Mouse (Mus musculus) cerebral cortex, adult 2 months (tissue): ENCODE measurements around the gene Mut.

Source experiments
- WGBS: fragments of 180-500 bp; shearing (Covaris S2); methylation state at CpG from one replicate; pipeline ENCODE4 v1.1.7; 2018; 5-methylcytosine and 5-hydroxymethylcytosine counted together

The Mut gene

GRCm38 (mm10) chr17:40934420-40935231 lies at the start of gene Mut, which contains the start of gene Cenpq:
Gene Mut, plus strand, starts transcription at chr17:40934685.
Gene Cenpq, minus strand, starts transcription at chr17:40935047.
- under 1% methylated on average over 50 of the region's 50 CpGs for WGBS

- WGBS: 80% methylated on average over 4 of the region's 4 CpGs
Measured at GRCm38 (mm10) chr17:40885155-40885554, 49.3 kb upstream of the Mut start.

- WGBS: 84% methylated on average over 4 of the region's 4 CpGs
Measured at GRCm38 (mm10) chr17:40887849-40888536, 46.5 kb upstream of the Mut start.

GRCm38 (mm10) chr17:40896863-40897262 lies 37.6 kb upstream of the Mut start:
- WGBS: 78% methylated on average over 1 of the region's 1 CpGs

GRCm38 (mm10) chr17:40899783-40900363 lies 34.6 kb upstream of the Mut start:
- 67% methylated on average over 4 of the region's 4 CpGs for WGBS

GRCm38 (mm10) chr17:40903345-40903744 lies 31.1 kb upstream of the Mut start:
- WGBS: 75% methylated on average over 4 of the region's 4 CpGs

GRCm38 (mm10) chr17:40904056-40904597 lies 30.4 kb upstream of the Mut start:
- 14% methylated on average over 11 of the region's 11 CpGs for WGBS

GRCm38 (mm10) chr17:40904721-40905154 lies 29.7 kb upstream of the Mut start:
- 15% methylated on average over 14 of the region's 14 CpGs for WGBS

- WGBS: 91% methylated on average over 2 of the region's 2 CpGs
Measured at GRCm38 (mm10) chr17:40914250-40914649, 20.2 kb upstream of the Mut start, which contains the start of gene Glyatl3. Gene Glyatl3, minus strand, starts transcription at chr17:40914350.

GRCm38 (mm10) chr17:40915499-40915898 lies 19.0 kb upstream of the Mut start:
- WGBS: 96% methylated on average over 2 of the region's 2 CpGs

- WGBS: 1% methylated on average over 14 of the region's 14 CpGs
Measured at GRCm38 (mm10) chr17:40933985-40934384, 500 bp upstream of the Mut start.

- 62% methylated on average over 3 of the region's 3 CpGs for WGBS
Measured at GRCm38 (mm10) chr17:40948518-40948917, 14.0 kb downstream of the Mut start.

- 38% methylated on average over 11 of the region's 11 CpGs for WGBS
Measured at GRCm38 (mm10) chr17:40977914-40978313, 43.4 kb downstream of the Mut start.

GRCm38 (mm10) chr17:40992102-40992501 lies 57.6 kb downstream of the Mut start:
- 58% methylated on average over 3 of the region's 3 CpGs for WGBS
